Mouse (Mus musculus) midbrain, embryonic 10.5 days (tissue): ENCODE data around the gene Sept4. TPM values are rescaled to one million over a fixed set of nuclear protein-coding genes. Genes with fewer than 3 reads are reported as not detected.

ENCODE experiments used
- DNase-seq: peaks from one replicate; pipeline ENCODE4 v3.0.0-alpha.2; 2017; ENCODE audit warnings: low spot score
- H3K27ac ChIP-seq: fragments of 300-500 bp; sonication (generic); replicated peaks from 2 replicates; pipeline ENCODE4 v1.5.1; 2016; ENCODE audit warnings: mild to moderate bottlenecking
- H3K27me3 ChIP-seq: fragments of 300-500 bp; sonication (generic); 2 replicates; pipeline ENCODE4 v1.6.1; 2016; ENCODE audit warnings: low read depth, mild to moderate bottlenecking; ENCODE audit not compliant: poor library complexity, severe bottlenecking
- H3K36me3 ChIP-seq: fragments of 300-500 bp; sonication (generic); 2 replicates; pipeline ENCODE4 v1.6.1; 2016; ENCODE audit warnings: mild to moderate bottlenecking, moderate library complexity
- H3K4me1 ChIP-seq: fragments of 300-500 bp; sonication (generic); 2 replicates; pipeline ENCODE4 v1.6.1; 2016
- H3K4me3 ChIP-seq: fragments of 300-500 bp; sonication (generic); 2 replicates; pipeline ENCODE4 v1.5.1; 2016; ENCODE audit warnings: mild to moderate bottlenecking, moderate library complexity
- H3K9me3 ChIP-seq: fragments of 300-500 bp; sonication (generic); replicated peaks from 2 replicates; pipeline ENCODE4 v1.6.1; 2016; ENCODE audit warnings: mild to moderate bottlenecking
- WGBS: fragments of 180-500 bp; shearing (Covaris S2); methylation state at CpG from one replicate; pipeline ENCODE4 v1.1.7; 2016; 5-methylcytosine and 5-hydroxymethylcytosine counted together
- polyA plus RNA-seq: library from polyadenylated mRNA; unstranded; fragments of >200 nt; fragmentation: Nextera tagmentation; extraction: Ambion mirVana; gene quantifications from 2 replicates; pipeline ENCODE4 v1.2.1, GENCODE M21; 2016

Sept4 gene
- polyA plus RNA-seq, 1 experiment from 2014 or later = 10.7 TPM

DNA sequence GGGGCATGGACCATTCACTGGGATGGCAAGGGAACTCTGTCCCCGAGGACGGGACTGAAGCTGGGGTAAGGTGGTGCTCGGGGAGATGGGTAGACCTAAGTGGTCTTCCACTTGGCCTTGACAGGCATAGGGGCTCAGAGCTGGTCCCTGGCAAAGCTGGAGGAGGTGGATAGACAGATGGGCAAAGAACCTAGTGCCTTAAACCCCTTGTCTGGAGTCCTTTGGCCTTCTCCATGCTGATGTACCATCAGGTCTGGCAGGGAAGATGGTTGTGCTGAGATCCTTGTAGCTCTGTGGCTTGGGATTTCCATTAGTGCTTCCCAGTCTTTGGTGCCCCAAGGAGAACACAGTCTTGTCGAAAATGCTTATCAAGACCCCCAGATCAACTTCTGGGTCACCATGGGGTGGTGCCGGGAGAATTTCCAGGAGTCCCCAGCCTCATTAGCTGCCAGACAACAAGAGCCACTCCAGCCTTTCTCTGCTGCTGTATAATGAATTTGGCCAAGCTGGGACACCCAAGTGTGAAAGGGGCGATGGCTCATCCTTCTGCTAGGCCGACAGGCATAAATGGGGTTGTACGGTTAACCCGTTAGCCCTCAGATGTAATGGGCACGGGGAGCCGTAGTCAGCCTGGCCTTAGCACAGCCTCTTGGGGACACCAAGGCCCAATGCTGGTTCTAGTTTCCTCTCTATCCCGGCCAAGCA is 12.6 kb downstream of the Sept4 start:
- Histone ChIP-seq H3K27ac (0 out of 2 replicates have a peak overlapping the region, but pooled peaks have one; percentile 17), H3K36me3 (no peaks in the 10 kb centered on the region), H3K27me3 (peaks cover 25% of the 10 kb centered on the region), H3K4me1 (peaks cover 50% of the 10 kb centered on the region), H3K4me3 (no peak overlapping the region), H3K9me3 (no peaks in the 10 kb centered on the region)
- no peak for DNase-seq
- WGBS = 89% methylated on average over 12 of the region's 12 CpGs

GRCm38 (mm10) chr11:87581933-87582710 is 13.4 kb downstream of the Sept4 start:
- Histone ChIP-seq H3K27ac (no peak overlapping the region), H3K4me3 (no peak overlapping the region), H3K4me1 (peaks cover 45% of the 10 kb centered on the region), H3K36me3 (no peaks in the 10 kb centered on the region), H3K27me3 (peaks cover 21% of the 10 kb centered on the region), H3K9me3 (no peaks in the 10 kb centered on the region)
- WGBS = 84% methylated on average over 8 of the region's 8 CpGs
- DNase-seq = no peak

DNA sequence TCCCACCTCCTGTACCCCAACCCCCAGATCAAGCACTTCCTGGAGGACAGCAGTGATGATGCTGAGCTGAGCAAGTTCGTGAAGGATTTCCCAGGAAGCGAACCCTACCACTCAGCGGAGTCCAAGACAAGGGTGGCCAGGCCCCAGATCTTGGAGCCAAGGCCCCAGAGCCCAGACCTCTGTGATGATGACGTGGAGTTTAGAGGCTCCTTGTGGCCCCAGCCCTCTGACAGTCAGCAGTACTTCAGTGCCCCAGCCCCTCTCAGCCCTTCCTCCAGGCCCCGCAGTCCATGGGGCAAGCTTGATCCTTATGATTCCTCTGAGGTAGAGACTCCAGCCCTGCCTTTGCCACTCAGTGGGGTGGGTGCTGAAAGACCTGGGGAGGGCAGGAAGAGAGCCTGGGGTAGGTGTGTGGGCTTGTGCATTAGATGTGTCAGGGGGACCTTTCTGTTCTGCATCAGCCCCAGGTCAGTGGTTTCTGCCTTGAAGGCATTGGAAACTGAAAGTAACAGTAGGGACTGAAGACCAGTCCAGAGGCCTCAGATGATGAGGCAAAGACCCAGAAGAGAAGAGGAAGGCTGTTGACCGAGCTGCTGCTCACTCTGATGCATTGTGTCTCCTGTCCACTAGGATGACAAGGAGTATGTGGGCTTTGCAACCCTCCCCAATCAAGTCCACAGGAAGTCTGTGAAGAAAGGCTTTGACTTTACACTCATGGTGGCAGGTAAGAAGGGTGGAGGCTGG is 14.8 kb downstream of the Sept4 start:
- 89% methylated on average over 6 of the region's 6 CpGs for WGBS
- Histone ChIP-seq H3K36me3 (no peaks in the 10 kb centered on the region), H3K27ac (no peak overlapping the region), H3K9me3 (no peaks in the 10 kb centered on the region), H3K4me3 (no peak overlapping the region), H3K4me1 (peaks cover 31% of the 10 kb centered on the region), H3K27me3 (peaks cover 14% of the 10 kb centered on the region)
- DNase-seq = no peak

DNA sequence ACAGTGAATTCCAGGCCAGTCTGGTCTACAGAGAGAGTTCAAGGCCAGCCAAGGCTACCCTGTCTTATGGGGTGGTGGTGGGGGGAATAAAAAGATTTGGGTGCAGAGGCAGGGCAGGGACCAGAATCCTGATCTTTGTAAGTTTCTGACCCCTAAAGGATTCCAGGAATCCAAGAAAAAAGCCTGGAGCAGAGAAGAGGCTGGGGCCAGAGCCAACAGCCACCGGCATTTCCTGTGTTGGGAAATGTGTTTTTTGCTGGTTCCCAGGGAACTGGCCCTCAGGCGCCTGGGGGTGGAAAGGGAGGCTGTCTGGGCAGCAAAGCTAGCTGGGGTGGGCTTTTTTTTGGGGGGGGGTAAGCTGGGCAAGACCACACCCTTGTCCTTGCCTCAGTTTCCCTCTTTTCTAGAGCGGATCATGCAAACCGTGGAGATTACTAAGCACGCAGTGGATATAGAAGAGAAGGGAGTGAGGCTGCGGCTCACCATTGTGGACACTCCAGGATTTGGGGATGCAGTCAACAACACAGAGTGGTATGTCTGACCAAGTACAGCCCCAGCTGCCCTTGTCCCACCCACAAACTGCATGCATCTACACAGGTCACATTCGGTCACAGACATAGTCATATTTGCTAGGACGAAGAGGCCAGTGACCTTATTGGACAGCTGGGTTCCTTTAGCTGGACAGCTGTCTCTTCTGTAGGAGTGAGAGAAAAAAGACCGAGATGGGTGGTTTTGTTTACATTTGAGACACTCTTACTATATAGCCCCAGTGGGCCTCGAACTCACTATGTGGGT is 16.2 kb downstream of the Sept4 start:
- no peak overlapping the region for H3K4me3 ChIP-seq
- no peaks in the 10 kb centered on the region for H3K9me3 ChIP-seq
- H3K4me1 ChIP-seq = peaks cover 31% of the 10 kb centered on the region
- WGBS = 89% methylated on average over 10 of the region's 10 CpGs
- no peaks in the 10 kb centered on the region for H3K36me3 ChIP-seq
- peaks cover 4% of the 10 kb centered on the region; the same call in 1 of the 2 replicates for H3K27me3 ChIP-seq
- no peak for DNase-seq
- no peak overlapping the region for H3K27ac ChIP-seq

DNA sequence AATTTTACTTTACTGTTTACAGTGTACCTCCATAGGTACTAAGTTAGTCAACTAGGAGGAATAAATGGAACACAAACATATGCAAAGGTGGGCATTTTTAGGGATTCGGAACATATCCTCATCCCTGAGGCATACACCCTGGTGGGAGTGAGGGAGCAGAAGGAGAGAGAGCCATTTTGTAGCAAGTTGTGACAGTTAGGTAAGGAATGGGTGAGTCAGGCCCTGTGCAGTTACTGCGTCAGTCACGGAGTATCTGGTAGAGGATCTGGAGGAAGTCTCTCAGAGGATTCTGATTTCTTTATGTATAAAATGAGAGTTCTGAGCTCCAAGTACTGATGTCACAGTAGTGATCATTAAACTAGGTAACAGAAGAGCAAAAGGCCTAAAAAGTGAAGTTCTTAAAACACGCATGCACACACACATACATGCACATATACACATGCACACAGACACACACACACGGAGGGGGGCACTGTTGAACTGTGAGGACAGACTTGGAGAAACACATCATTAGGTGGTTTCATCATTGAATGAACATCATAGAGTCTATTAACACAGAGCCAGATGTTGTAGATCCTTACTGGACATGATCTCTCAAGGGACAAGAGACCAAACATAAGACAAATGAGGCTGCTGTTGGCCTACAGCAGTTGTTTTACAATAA is 18.6 kb downstream of the Sept4 start:
- Histone ChIP-seq H3K36me3 (no peaks in the 10 kb centered on the region), H3K27ac (no peak overlapping the region), H3K4me3 (no peak overlapping the region), H3K4me1 (peaks cover 30% of the 10 kb centered on the region), H3K9me3 (no peaks in the 10 kb centered on the region), H3K27me3 (no peaks in the 10 kb centered on the region)
- DNase-seq = no peak
- WGBS = 92% methylated on average over 5 of the region's 5 CpGs

GRCm38 (mm10) chr11:87589605-87590004 is 20.9 kb downstream of the Sept4 start:
- Histone ChIP-seq H3K4me3 (peak overlapping the region; percentile 93), H3K36me3 (peaks cover 14% of the 10 kb centered on the region), H3K4me1 (peaks cover 53% of the 10 kb centered on the region), H3K27me3 (no peaks in the 10 kb centered on the region), H3K27ac (no peak overlapping the region), H3K9me3 (no peaks in the 10 kb centered on the region)
- 92% methylated on average over 8 of the region's 8 CpGs for WGBS
- no peak for DNase-seq

DNA sequence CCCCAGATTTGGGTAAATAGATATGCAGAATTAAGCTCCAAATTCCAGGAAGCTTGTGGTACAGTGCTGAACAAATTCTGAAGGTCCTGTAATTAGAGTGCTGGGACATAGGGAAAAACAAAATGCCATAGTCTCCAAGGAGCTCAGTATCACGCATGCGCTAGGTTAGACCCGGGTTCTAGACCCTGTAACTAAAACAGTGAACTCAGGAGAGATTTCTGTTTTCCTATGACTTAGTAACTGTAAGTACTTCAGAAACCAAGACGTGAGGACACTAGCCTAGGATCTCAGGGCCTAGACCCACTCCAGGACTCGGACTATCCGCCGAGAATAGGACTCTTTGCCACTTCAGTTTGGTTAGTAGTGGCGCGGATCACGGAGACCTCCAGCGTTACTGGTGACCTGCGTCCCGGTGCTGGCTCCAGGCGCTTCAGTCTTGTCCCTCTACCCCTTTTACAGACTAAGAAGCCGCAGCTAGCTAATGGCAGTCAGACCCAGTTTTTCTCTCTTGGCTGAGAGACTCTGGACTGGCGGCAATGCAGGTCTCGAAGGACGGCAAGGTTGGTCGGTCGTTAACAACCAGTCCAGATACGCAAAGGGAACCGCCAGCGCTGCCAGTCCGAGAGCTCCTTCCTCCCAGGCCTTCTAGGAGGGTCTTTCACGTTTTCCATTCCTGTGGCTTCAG is 22.3 kb downstream of the Sept4 start:
- H3K4me3 ChIP-seq = peak overlapping the region; percentile 93
- no peak for DNase-seq
- H3K9me3 ChIP-seq = no peaks in the 10 kb centered on the region
- 3% methylated on average over 25 of the region's 25 CpGs for WGBS
- H3K4me1 ChIP-seq = peaks cover 67% of the 10 kb centered on the region
- peaks cover 16% of the 10 kb centered on the region for H3K36me3 ChIP-seq
- peak overlapping the region; percentile 93 for H3K27ac ChIP-seq
- H3K27me3 ChIP-seq = no peaks in the 10 kb centered on the region

DNA sequence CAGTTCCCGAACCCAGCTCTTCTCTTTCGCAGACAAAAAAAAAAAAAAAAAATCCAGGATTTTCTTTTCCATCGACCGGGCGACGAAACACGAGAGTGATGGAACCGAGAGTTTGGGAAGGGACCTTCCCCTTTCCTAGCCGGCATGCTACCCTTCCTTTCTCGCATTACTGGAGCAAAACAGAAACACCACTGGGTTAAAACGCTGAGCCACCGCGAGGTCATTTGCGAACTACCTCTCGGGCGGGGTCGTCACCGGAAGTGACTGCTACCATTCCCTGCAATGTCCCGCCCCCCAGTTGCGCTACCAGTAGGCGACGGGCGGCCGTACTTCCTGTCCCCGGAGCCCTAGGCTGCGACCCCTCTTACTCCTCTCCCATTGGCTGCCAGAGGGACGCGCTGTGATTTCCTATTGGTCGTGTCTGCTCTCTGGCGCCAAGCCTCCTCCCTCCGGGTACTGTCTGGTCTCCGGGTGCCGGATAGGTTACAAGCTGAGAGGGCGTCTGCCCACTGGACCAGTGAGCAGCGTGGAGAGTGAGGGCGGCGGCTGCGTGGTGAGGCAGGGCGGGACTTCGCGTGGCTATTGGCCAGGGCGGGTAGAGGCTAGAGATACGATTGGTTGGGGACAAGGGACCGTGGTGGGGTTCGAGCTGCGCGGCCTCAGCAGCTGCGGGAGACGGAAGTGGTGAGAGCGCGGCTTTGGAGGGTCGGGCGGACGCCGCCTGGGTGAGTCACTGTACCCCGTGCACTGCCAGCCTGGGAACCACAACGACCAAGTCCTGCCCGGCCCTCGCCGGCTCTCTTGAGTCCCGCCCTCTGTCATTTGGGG is 23.0 kb downstream of the Sept4 start, which contains the start of gene Mtmr4:
Gene Mtmr4, plus strand, starts transcription at position 637 of the 828 bp plus-strand sequence.
- peak within 1 kb of the TSS; percentile 93 for H3K4me3 ChIP-seq
- H3K4me1 ChIP-seq = peaks cover 74% of the 10 kb centered on the region
- no peaks in the 10 kb centered on the region for H3K27me3 ChIP-seq
- peak within 1 kb of the TSS; percentile 93 for H3K27ac ChIP-seq
- peak; percentile 100 for DNase-seq
- H3K36me3 ChIP-seq = peaks cover 22% of the 10 kb centered on the region
- under 1% methylated on average over 61 of the region's 61 CpGs for WGBS
- no peaks in the 10 kb centered on the region for H3K9me3 ChIP-seq

DNA sequence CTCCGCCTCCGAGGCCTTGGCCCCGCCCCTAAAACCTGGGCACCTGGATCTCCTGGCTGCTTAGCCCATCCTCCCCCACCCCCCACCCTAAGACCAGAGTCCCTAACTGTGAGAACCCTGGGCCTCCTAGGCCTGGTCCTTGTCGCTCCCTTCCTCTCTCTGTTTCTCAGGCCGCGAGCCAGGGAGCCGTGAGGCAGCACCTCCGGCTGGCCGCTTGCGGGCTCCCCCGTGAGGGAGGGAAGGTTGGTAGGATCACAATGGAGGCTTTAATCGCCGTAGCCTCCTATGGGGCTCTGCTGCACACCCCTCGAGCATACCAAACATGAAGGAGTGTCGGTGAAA is 23.6 kb downstream of the Sept4 start:
- Histone ChIP-seq H3K27ac (peak overlapping the region; percentile 93), H3K4me3 (peak overlapping the region; percentile 93), H3K36me3 (peaks cover 28% of the 10 kb centered on the region), H3K27me3 (no peaks in the 10 kb centered on the region), H3K9me3 (no peaks in the 10 kb centered on the region), H3K4me1 (peaks cover 80% of the 10 kb centered on the region)
- under 1% methylated on average over 15 of the region's 15 CpGs for WGBS
- no peak for DNase-seq

GRCm38 (mm10) chr11:87592713-87593598 is 24.3 kb downstream of the Sept4 start:
- Histone ChIP-seq H3K9me3 (no peaks in the 10 kb centered on the region), H3K36me3 (peaks cover 34% of the 10 kb centered on the region), H3K27ac (peak overlapping the region; percentile 93), H3K4me3 (peak overlapping the region; percentile 93), H3K4me1 (peaks cover 81% of the 10 kb centered on the region), H3K27me3 (no peaks in the 10 kb centered on the region)
- 51% methylated on average over 13 of the region's 13 CpGs for WGBS
- no peak for DNase-seq
